Comparison of ENCODE assay signal across 9 mouse cellular contexts in the genomic region with DNA sequence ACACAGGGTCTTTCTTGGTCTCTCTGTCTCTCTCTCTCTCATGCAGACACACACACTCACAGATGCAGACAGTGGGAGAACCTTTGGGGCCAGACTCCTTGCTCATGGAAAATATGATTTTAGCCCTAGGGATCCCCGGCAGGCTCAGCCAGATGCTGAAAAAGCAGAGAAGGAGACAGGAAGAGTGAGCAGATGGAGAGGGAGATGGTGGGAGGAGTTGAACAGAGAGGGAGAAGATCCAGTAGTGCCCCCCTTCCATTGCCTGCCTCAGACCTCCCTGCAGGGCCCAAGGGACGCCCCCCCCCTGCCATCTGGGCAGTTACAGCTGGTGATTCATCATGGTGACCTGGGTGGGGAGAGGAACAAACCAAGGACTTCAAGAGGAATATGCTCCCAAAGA. TPM values are rescaled to one million over a fixed set of nuclear protein-coding genes. Genes with fewer than 3 reads are reported as not detected.
DNase-seq lines count a peak whose midpoint lies in the region; ATAC-seq and TF ChIP-seq lines count a peak whose summit lies in the region.
"Had no signal": no experiment of that assay in that cellular context is flagged by ENCODE, and none has a peak within 500 bp of the region (broad histone marks: within the 10 kb centered on the region; RNA-seq: fewer than 3 reads in every experiment).

No protein-coding gene starts in this region.

- peak overlapping the region; percentile 31; the same call in 1 of the 2 replicates for H3K9ac ChIP-seq in embryonic facial prominence, embryonic 12.5 days

- H3K27me3 ChIP-seq in embryonic facial prominence, embryonic 12.5 days: no peaks in the 10 kb centered on the region
- no peaks in the 10 kb centered on the region for H3K27me3 ChIP-seq in myocyte (ENCODE audit: control insufficient read depth, insufficient read depth, insufficient read length)

- 0 out of 2 replicates have a peak, but pooled peaks have one; percentile 7 for ATAC-seq in embryonic facial prominence, embryonic 12.5 days (ENCODE audit: insufficient number of reproducible peaks, insufficient read depth, low FRiP score, low TSS enrichment)
- ATAC-seq in granulocyte monocyte progenitor cell, adult 5-6 weeks (replicated peaks; ENCODE audit: poor library complexity, severe bottlenecking): no peak

- H3K4me3 ChIP-seq in embryonic facial prominence, embryonic 12.5 days: peak overlapping the region; percentile 20; the same call in 1 of the 2 replicates
- H3K4me3 ChIP-seq in myocyte: no peak overlapping the region

- peaks cover 46% of the 10 kb centered on the region for H3K4me1 ChIP-seq in embryonic facial prominence, embryonic 12.5 days

- H3K4me2 ChIP-seq in embryonic facial prominence, embryonic 12.5 days (replicated peaks): peak overlapping the region; percentile 91
- peak overlapping the region; percentile 68 for H3K4me2 ChIP-seq in myocyte (ENCODE audit: low read depth)

- no peaks in the 10 kb centered on the region for H3K79me2 ChIP-seq in myocyte (ENCODE audit: control insufficient read depth, insufficient read depth)

- no peaks in the 10 kb centered on the region for H3K9me3 ChIP-seq in embryonic facial prominence, embryonic 12.5 days
- H3K9me3 ChIP-seq: G1E had no signal

- peaks cover 55% of the 10 kb centered on the region for H3K36me3 ChIP-seq in embryonic facial prominence, embryonic 12.5 days
- no peaks in the 10 kb centered on the region for H3K36me3 ChIP-seq in myocyte (ENCODE audit: control insufficient read depth, insufficient read depth)

- 41% methylated on average over 2 of the region's 2 CpGs for WGBS in embryonic facial prominence, embryonic 12.5 days

- intact Hi-C loops in left cerebral cortex, postnatal 4 days (cut with DNase I): no loop called here
- intact Hi-C loops in heart, postnatal 25 days (cut with DNase I): no loop called here

- no peak overlapping the region for H3ac ChIP-seq in myocyte (ENCODE audit: control insufficient read depth, insufficient read length)

- H3K27ac ChIP-seq in embryonic facial prominence, embryonic 12.5 days: peak overlapping the region; percentile 95

- peak; percentile 41 for DNase-seq in left cerebral cortex, postnatal 4 days
- DNase-seq in left cerebral cortex, adult 11 months (ENCODE audit: low spot score): no peak
- DNase-seq in heart, postnatal 25 days (ENCODE audit: low spot score): peak; percentile 49
- DNase-seq in layer of hippocampus, adult 8-10 months (ENCODE audit: low spot score in 2 of 2): no peak
- DNase-seq in natural killer cell, adult 2 months (ENCODE audit: low spot score in 2 of 2): no peak

- no peak for TF ChIP-seq POLR2A in myocyte (IDR thresholded peaks at IDR 0.05; ENCODE audit: insufficient read length, low read depth)

TF ChIP-seq in myocyte, 11 proteins besides CTCF, POLR2A, EP300 and RAD21:
- TF ChIP-seq TCF12 (IDR thresholded peaks at IDR 0.05; ENCODE audit: insufficient read depth, poor library complexity, severe bottlenecking): no peak
- TF ChIP-seq USF1 (IDR thresholded peaks at IDR 0.05; ENCODE audit: low read depth): no peak
- no peak for TF ChIP-seq MAX (IDR thresholded peaks at IDR 0.05; ENCODE audit: low read depth)
- TF ChIP-seq E2F4 (IDR thresholded peaks at IDR 0.05; ENCODE audit: insufficient read depth): no peak
- no peak for TF ChIP-seq SRF (IDR thresholded peaks at IDR 0.05; ENCODE audit: control insufficient read depth, insufficient read length, low read depth)
- no peak for TF ChIP-seq MYOD1 (IDR thresholded peaks at IDR 0.05; ENCODE audit: control insufficient read depth in 1 of 3, insufficient read length in 2 of 3, low read depth in 2 of 3)
- TF ChIP-seq REST (IDR thresholded peaks at IDR 0.05; ENCODE audit: insufficient read depth, insufficient read length): no peak
- TF ChIP-seq CEBPB (IDR thresholded peaks at IDR 0.05; ENCODE audit: insufficient read depth, poor library complexity, severe bottlenecking): no peak
- no peak for TF ChIP-seq POLR2AphosphoS2 (IDR thresholded peaks at IDR 0.05; ENCODE audit: insufficient read length, low read depth)
- TF ChIP-seq MYOG (IDR thresholded peaks at IDR 0.05; ENCODE audit: control insufficient read depth in 1 of 3, insufficient read depth in 1 of 3, insufficient read length in 2 of 3, low read depth in 2 of 3): no peak
- no peak for TF ChIP-seq TCF3 (IDR thresholded peaks at IDR 0.05; ENCODE audit: insufficient read length, low read depth)

RNA-seq across cellular contexts. Expression of gene Igfbp4, which starts 6.6 kb away (rescaled TPM):
- total RNA-seq in left cerebral cortex, postnatal 4 days (2021): 10 to 100 TPM; 66.1 to 80.1 TPM
- 942 and 961 TPM in 2 replicates for polyA plus RNA-seq in embryonic facial prominence, embryonic 12.5 days (2016; fragmentation: Nextera tagmentation; extraction: Ambion mirVana)
- total RNA-seq in heart, postnatal 25 days (2021): 10 to 100 TPM; 87.8 to 99.7 TPM
- polyA plus RNA-seq in myocyte (2012; fragmentation: generic; extraction: Trizol): 58.6 TPM
- 10 to 100 TPM; 69.7 to 86.8 (median 75.2) TPM for total RNA-seq in layer of hippocampus, adult 8-10 months (2022)
- total RNA-seq in granulocyte monocyte progenitor cell, adult 5-6 weeks (2014; fragmentation: Nextera tagmentation): 236 and 288 TPM in 2 replicates
- 279 and 410 TPM in 2 replicates for total RNA-seq in granulocyte monocyte progenitor cell, adult 5-6 weeks (2017)

RNA-seq across cellular contexts. Expression of gene Top2a, which starts 23.7 kb away (rescaled TPM):
- total RNA-seq in left cerebral cortex, postnatal 4 days (2021): 10 to 100 TPM; 28.2 to 28.4 TPM
- 288 and 289 TPM in 2 replicates for polyA plus RNA-seq in embryonic facial prominence, embryonic 12.5 days (2016; fragmentation: Nextera tagmentation; extraction: Ambion mirVana)
- 1 to 10 TPM; 4.2 to 4.6 TPM for total RNA-seq in heart, postnatal 25 days (2021)
- polyA plus RNA-seq in myocyte (2012; fragmentation: generic; extraction: Trizol): 39.9 TPM
- total RNA-seq in layer of hippocampus, adult 8-10 months (2022): 1 to 10 TPM in 2 of 4 experiments, under 1 TPM in 2; 0.62 to 2.4 (median 1.2) TPM
- total RNA-seq in granulocyte monocyte progenitor cell, adult 5-6 weeks (2014; fragmentation: Nextera tagmentation): 216 and 220 TPM in 2 replicates
- total RNA-seq in granulocyte monocyte progenitor cell, adult 5-6 weeks (2017): 674 and 681 TPM in 2 replicates

RNA-seq across cellular contexts. Expression of gene Tns4, which starts 41.5 kb away (rescaled TPM):
- not detected for total RNA-seq in left cerebral cortex, postnatal 4 days (2021)
- 0.24 and 0.28 TPM in 2 replicates for polyA plus RNA-seq in embryonic facial prominence, embryonic 12.5 days (2016; fragmentation: Nextera tagmentation; extraction: Ambion mirVana)
- under 1 TPM; 0.18 to 0.20 TPM for total RNA-seq in heart, postnatal 25 days (2021)
- 0.11 TPM for polyA plus RNA-seq in myocyte (2012; fragmentation: generic; extraction: Trizol)
- under 1 TPM in 2 of 4 experiments, not detected in 2; 0.27 TPM for total RNA-seq in layer of hippocampus, adult 8-10 months (2022)
- total RNA-seq in granulocyte monocyte progenitor cell, adult 5-6 weeks (2014; fragmentation: Nextera tagmentation): 2.8 and 3.0 TPM in 2 replicates
- total RNA-seq in granulocyte monocyte progenitor cell, adult 5-6 weeks (2017): 0.62 and 3.1 TPM in 2 replicates

Comparison
In these comparisons a context has a peak if more than half of its experiments do, and no peak if none do; other contexts are left out.
1. DNase-seq: peak in left cerebral cortex, postnatal 4 days (single experiment) and heart, postnatal 25 days (single experiment); none in left cerebral cortex, adult 11 months (single experiment), layer of hippocampus, adult 8-10 months (0 of 2) and natural killer cell, adult 2 months (0 of 2).
2. RNA of gene Top2a, which starts 23.7 kb away (total RNA-seq): 216 to 681 TPM in granulocyte monocyte progenitor cell, adult 5-6 weeks; 28.2 to 28.4 TPM in left cerebral cortex, postnatal 4 days, 4.2 to 4.6 TPM in heart, postnatal 25 days and 0.62 to 2.4 TPM in layer of hippocampus, adult 8-10 months; every median in the first group is over 4 times any median in the second.